Mouse (Mus musculus) intestine, embryonic 15.5 days (tissue): Measurements from ENCODE around the gene Nudt22. TPM values are rescaled to one million over a fixed set of nuclear protein-coding genes. Genes with fewer than 3 reads are reported as not detected.

Experiments used
- ATAC-seq: fragments of 200-750 bp; cut with Nextera tagmentation; 2 replicates; pipeline ENCODE4 v1.8.0; 2017; ENCODE audit warnings: moderate TSS enrichment, moderate library complexity
- H3K27ac ChIP-seq: fragments of 300-500 bp; sonication (generic); 2 replicates; pipeline ENCODE4 v1.5.1; 2015; ENCODE audit warnings: mild to moderate bottlenecking, inconsistent platforms
- H3K27me3 ChIP-seq: fragments of 300-500 bp; sonication (generic); replicated peaks from 2 replicates; pipeline ENCODE4 v1.6.1; 2015; ENCODE audit warnings: inconsistent platforms
- H3K36me3 ChIP-seq: fragments of 300-500 bp; sonication (generic); 2 replicates; pipeline ENCODE4 v1.6.1; 2015; ENCODE audit warnings: inconsistent platforms
- H3K4me1 ChIP-seq: fragments of 300-500 bp; sonication (generic); replicated peaks from 2 replicates; pipeline ENCODE4 v1.6.1; 2015; ENCODE audit warnings: inconsistent platforms
- H3K4me2 ChIP-seq: fragments of 300-500 bp; sonication (generic); replicated peaks from 2 replicates; pipeline ENCODE4 v1.6.1; 2015; ENCODE audit warnings: mild to moderate bottlenecking, inconsistent platforms
- H3K4me3 ChIP-seq: fragments of 300-500 bp; sonication (generic); replicated peaks from 2 replicates; pipeline ENCODE4 v1.5.1; 2015; ENCODE audit warnings: inconsistent platforms
- H3K9ac ChIP-seq: fragments of 300-500 bp; sonication (generic); 2 replicates; pipeline ENCODE4 v1.6.1; 2015; ENCODE audit warnings: inconsistent platforms
- H3K9me3 ChIP-seq: fragments of 300-500 bp; sonication (generic); 2 replicates; pipeline ENCODE4 v1.6.1; 2016; ENCODE audit warnings: inconsistent platforms
- WGBS: fragments of 180-500 bp; shearing (Covaris S2); methylation state at CpG from one replicate; pipeline ENCODE4 v1.1.7; 2015; 5-methylcytosine and 5-hydroxymethylcytosine counted together
- polyA plus RNA-seq: library from polyadenylated mRNA; unstranded; fragments of >200 nt; fragmentation: Nextera tagmentation; extraction: Ambion mirVana; gene quantifications from 2 replicates; pipeline ENCODE4 v1.2.1, GENCODE M21; 2015

Nudt22 gene
- 20.6 and 23.5 TPM in 2 replicates for polyA plus RNA-seq

DNA sequence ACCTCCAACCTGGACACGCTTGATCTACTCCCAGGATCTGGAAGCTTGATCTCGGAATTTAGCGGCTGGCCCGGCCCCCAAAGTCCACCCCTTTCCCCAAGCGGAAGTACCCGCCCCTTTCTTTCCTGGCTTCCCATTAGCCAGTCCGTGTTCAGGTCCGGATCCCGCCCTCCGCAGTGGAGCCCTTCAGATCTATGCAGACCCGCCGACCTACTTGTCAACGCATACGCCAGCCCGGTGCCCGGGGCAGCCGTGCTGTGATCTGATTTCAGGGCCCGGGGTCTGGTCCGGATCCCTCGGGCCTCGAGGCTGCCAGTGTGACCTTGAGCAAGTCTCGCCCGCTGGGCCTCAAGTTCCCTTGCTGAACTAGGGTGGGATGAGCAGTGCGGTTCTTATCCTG lies at the start of gene Nudt22, which contains the start of gene Trpt1:
TSS of gene Nudt22 (minus strand) at position 112 of the 400 bp plus-strand sequence.
TSS of gene Trpt1 (plus strand) at position 126 of the 400 bp plus-strand sequence.
- Histone ChIP-seq H3K9me3 (no peaks in the 10 kb centered on the region), H3K4me1 (peaks cover 36% of the 10 kb centered on the region), H3K36me3 (0 out of 2 replicates have a peak, but pooled peaks cover 3% of the 10 kb centered on the region), H3K27ac (peak within 1 kb of the TSS; percentile 76), H3K4me2 (peak within 1 kb of the TSS; percentile 91), H3K4me3 (peak within 1 kb of the TSS; percentile 64), H3K27me3 (no peaks in the 10 kb centered on the region), H3K9ac (peak within 1 kb of the TSS; percentile 75)
- ATAC-seq = peak; percentile 79
- WGBS = under 1% methylated on average over 24 of the region's 24 CpGs

DNA sequence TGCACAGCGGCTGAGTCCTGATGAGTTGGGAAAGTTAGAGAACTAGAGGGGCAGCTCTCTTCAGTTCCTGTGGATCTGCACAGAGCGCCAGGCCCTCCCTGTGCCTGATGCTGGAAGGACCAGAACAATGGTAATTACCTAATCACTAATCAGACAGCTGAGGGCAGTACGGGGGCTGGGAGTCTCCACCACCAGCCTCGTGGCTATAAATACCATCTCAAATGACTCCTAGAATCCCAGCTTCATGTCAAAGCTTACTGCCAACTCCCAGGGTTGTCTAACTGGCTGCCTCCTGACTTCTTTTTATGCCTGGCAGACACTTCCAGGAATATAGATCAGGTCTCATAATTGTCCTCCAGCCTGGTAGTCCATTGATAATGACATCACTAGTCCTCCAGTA lies 48.8 kb upstream of the Nudt22 start:
- Histone ChIP-seq H3K4me1 (0 out of 2 replicates have a peak, but pooled peaks cover 3% of the 10 kb centered on the region), H3K9me3 (no peaks in the 10 kb centered on the region), H3K4me2 (no peak overlapping the region), H3K27ac (no peak overlapping the region), H3K27me3 (no peaks in the 10 kb centered on the region), H3K36me3 (no peaks in the 10 kb centered on the region), H3K9ac (no peak overlapping the region), H3K4me3 (no peak overlapping the region)
- no peak for ATAC-seq
- 24% methylated on average over 4 of the region's 4 CpGs for WGBS

DNA sequence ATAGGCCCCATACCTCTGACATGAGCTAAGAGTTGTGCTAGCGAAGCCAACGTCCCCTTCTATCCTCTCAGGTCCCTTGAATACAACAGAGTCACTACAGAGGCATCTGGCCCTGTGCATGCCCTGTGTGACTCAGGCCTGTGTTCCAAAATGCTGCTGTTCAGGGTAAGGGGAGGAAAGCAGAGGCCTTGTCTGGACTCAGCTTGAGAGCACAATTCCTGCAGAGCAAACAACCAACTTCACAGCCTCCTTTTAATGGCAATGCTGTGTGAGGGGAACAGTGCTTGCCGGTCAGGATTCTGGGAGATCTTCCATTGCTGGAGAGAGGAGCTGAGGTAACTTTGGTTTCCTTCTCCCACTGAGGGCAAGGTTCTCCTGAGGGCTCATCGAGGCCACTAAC lies 48.4 kb upstream of the Nudt22 start:
- no peak overlapping the region for H3K4me2 ChIP-seq
- 0 out of 2 replicates have a peak, but pooled peaks cover 3% of the 10 kb centered on the region for H3K4me1 ChIP-seq
- no peaks in the 10 kb centered on the region for H3K27me3 ChIP-seq
- ATAC-seq = no peak
- WGBS = 60% methylated on average over 4 of the region's 4 CpGs
- no peak overlapping the region for H3K9ac ChIP-seq
- no peaks in the 10 kb centered on the region for H3K36me3 ChIP-seq
- H3K9me3 ChIP-seq = no peaks in the 10 kb centered on the region
- no peak overlapping the region for H3K4me3 ChIP-seq
- H3K27ac ChIP-seq = no peak overlapping the region

DNA sequence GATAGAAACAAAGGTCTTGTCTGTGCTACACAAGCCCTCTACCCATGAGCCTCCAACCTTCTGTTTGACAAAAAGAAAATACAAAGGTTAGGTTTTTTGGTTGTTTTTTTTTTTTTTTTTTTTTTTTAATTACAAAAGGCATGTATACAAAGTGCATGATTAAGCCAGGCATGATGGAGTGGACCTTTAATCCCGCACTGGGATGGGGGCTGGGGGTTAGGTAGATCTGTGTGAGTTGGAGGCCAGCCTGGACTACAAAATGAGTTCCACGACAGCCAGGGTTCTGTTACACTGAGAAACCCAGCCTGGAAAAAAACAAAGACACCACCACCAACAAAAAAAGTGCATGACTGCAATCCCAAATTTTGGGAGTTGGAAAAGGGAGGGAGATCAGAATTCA lies 45.3 kb upstream of the Nudt22 start:
- 86% methylated on average over 2 of the region's 2 CpGs for WGBS
- Histone ChIP-seq H3K9ac (no peak overlapping the region), H3K4me2 (no peak overlapping the region), H3K4me1 (peaks cover 9% of the 10 kb centered on the region; the same call in 1 of the 2 replicates), H3K4me3 (no peak overlapping the region), H3K27me3 (no peaks in the 10 kb centered on the region), H3K27ac (no peak overlapping the region), H3K9me3 (no peaks in the 10 kb centered on the region), H3K36me3 (no peaks in the 10 kb centered on the region)
- ATAC-seq = no peak

DNA sequence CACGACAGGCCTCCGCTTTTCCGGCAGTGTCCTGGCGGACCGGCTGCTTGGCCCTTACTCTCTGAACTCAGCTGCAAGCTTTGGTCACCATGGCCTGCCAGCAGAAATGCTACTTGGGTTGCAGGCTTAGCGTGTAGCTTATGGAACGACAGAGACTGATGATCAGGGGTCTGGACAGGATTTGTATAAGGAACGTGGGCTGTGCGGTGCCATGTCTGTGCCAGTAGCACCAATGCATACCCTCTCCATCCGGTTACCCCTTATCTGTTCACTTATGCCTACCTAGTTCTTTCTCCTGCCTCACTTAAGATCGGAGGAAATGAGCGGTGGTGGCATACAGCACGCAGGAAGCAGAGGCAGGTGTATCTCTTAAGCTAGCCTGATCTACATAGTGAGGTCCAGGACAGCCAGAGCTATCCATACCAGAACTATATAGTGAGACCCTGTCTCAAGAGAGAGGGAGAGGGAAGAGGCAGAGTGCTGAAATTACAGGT lies 44.8 kb upstream of the Nudt22 start:
- H3K4me3 ChIP-seq = peak overlapping the region; percentile 54
- peak overlapping the region; percentile 88 for H3K27ac ChIP-seq
- H3K27me3 ChIP-seq = no peaks in the 10 kb centered on the region
- H3K9ac ChIP-seq = peak overlapping the region; percentile 73
- ATAC-seq = peak; percentile 7; the same call in 1 of the 2 replicates
- H3K4me1 ChIP-seq = peaks cover 9% of the 10 kb centered on the region; the same call in 1 of the 2 replicates
- no peaks in the 10 kb centered on the region for H3K9me3 ChIP-seq
- H3K36me3 ChIP-seq = no peaks in the 10 kb centered on the region
- H3K4me2 ChIP-seq = peak overlapping the region; percentile 85
- WGBS = 22% methylated on average over 13 of the region's 13 CpGs

DNA sequence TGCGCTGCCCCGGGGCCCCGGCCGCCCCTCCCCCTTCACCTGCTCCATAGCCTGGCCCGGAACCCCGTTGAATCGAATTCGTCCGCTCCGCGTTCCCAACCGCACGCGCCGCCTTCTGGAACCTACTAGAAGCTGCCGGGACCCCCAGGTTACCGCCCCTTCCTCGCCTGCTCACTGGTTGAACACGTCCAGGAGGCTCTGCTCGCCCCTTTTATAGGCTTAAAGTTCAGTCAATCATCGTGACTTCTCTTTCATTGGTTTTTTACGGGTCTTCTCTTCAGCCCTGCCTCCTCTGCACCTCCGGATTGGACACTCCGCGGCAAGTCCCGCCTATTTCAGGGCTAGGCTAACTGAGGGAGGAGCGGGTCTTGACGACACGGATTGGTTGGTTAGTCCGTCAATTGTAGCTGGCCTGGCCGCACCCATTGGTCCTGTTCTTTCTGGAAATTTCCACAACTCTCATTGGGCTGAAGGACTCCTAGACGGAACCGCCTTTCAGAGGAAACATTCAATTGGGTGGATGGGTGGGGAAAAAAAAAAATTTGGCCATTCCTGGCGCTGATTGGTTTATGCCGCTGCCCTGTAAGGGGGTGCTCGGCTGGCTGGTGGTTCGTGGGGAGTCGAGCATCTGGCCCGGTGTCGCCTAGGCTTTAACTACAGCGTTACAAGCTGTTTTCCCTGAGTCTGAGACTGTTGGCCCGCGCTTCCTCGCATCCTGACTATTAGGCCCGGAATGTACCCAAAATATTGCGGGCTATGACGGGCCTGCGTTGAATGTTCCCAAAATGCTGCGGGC lies 44.1 kb upstream of the Nudt22 start, which contains the start of gene Stip1:
TSS of gene Stip1 (minus strand) at position 127 of the 796 bp plus-strand sequence.
- Histone ChIP-seq H3K36me3 (peaks cover 3% of the 10 kb centered on the region), H3K4me3 (peak within 1 kb of the TSS; percentile 97), H3K9ac (peak within 1 kb of the TSS; percentile 91), H3K9me3 (no peaks in the 10 kb centered on the region), H3K27me3 (no peaks in the 10 kb centered on the region), H3K27ac (peak within 1 kb of the TSS; percentile 89), H3K4me2 (peak within 1 kb of the TSS; percentile 85), H3K4me1 (peaks cover 9% of the 10 kb centered on the region; the same call in 1 of the 2 replicates)
- peak; percentile 99 for ATAC-seq
- WGBS = under 1% methylated on average over 49 of the region's 49 CpGs

DNA sequence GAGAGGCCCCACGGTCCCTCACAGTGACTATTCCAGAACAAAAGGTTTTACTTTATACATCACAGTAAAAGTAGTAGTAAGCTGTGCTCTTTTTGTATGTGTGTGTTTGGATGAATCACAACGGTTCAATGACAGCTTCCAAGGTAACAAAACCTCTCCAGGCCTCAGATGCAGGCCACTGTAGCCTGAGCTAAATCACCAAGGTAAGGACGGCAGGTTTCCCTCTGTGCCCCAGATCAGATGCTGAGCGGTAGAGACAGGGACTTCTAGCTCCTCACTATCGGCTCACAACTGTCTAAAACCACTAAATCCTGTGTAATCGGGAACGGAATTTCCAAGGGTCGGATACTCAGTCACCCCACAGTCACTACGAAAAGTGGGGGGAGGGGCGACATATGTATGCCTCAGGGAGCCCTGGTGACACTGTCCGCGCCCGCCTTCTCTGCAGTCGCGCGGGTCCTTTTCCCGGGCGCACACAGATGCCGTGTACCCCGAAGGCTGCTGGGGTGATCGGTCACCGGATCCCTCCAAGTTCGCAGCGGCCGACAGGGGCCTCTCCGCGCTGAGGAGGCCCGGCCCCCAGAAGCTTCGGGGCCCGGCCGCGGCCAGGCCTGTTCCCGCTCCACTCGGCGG lies 43.3 kb upstream of the Nudt22 start:
- peak overlapping the region; percentile 97 for H3K4me3 ChIP-seq
- H3K9me3 ChIP-seq = no peaks in the 10 kb centered on the region
- H3K36me3 ChIP-seq = peaks cover 3% of the 10 kb centered on the region
- peak overlapping the region; percentile 63 for H3K4me2 ChIP-seq
- peak overlapping the region; percentile 89 for H3K27ac ChIP-seq
- 1% methylated on average over 35 of the region's 35 CpGs for WGBS
- H3K9ac ChIP-seq = peak overlapping the region; percentile 91
- peaks cover 9% of the 10 kb centered on the region; the same call in 1 of the 2 replicates for H3K4me1 ChIP-seq
- no peaks in the 10 kb centered on the region for H3K27me3 ChIP-seq
- peak; percentile 24 for ATAC-seq

DNA sequence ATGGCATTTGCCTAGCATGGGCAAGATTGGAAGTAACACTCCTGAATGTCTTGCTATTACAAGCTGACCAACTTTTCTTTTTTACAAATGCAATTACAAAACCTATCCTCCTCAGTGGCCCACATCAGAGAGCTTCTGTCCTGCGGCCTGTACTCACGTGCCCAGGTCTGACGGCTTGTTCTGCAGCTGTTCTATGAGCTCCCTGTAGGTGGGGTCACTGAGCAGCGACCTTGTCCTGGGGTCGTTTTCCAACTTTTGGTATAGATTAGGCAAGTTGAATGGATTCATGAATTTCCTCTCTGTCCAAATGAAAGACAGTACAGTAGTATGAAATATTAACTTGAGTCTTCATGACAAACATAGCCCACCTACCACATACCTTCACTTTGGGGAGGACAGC lies 38.1 kb upstream of the Nudt22 start:
- Histone ChIP-seq H3K4me1 (peaks cover 5% of the 10 kb centered on the region; the same call in 1 of the 2 replicates), H3K27me3 (no peaks in the 10 kb centered on the region), H3K4me2 (no peak overlapping the region), H3K9ac (no peak overlapping the region), H3K9me3 (no peaks in the 10 kb centered on the region), H3K4me3 (no peak overlapping the region), H3K27ac (no peak overlapping the region), H3K36me3 (peaks cover 37% of the 10 kb centered on the region)
- WGBS = 92% methylated on average over 5 of the region's 5 CpGs
- no peak for ATAC-seq

DNA sequence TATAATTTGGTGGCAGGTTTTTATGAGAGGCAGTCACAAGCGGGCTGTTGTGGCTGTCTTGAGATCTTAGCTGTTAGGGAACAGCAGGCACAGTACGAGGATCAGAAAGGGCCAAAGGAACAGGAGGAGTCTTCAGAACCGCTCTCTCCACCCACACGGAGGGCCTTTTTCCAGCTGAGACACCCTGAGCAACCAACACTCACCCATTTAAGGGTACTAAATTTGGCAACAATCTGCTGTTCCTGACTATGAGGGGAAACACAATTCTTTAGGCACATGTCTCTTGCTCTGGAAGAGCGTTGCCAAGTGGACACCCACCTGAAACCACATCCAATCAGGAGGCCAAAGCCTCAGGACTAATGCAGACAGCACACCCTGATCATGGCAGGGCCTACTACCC lies 33.6 kb upstream of the Nudt22 start:
- no peak for ATAC-seq
- H3K27me3 ChIP-seq = no peaks in the 10 kb centered on the region
- H3K36me3 ChIP-seq = peaks cover 61% of the 10 kb centered on the region
- H3K9ac ChIP-seq = no peak overlapping the region
- H3K27ac ChIP-seq = no peak overlapping the region
- no peak overlapping the region for H3K4me2 ChIP-seq
- 93% methylated on average over 5 of the region's 5 CpGs for WGBS
- H3K9me3 ChIP-seq = no peaks in the 10 kb centered on the region
- no peak overlapping the region for H3K4me3 ChIP-seq
- H3K4me1 ChIP-seq = no peaks in the 10 kb centered on the region

DNA sequence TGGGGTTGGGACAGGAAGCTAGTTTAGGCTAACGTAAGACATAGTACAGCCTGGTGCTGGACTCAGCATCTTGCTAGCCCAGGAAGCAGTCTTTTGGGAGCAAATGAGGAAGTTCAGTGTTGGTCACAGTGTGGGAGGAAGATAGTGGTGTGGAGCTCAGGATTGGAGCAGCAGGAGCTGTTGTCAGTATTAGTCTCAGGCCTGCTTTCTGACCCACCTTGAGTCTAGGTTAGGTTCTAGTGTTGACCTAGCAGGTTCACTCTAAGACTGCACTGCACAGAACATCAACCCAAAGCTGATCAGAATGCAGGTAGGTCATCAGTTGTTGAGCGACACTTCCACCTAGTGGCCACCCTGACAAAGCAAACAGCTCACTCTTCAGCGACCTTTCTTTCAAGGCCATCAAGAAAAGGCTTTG lies 24.3 kb upstream of the Nudt22 start:
- Histone ChIP-seq H3K36me3 (peaks cover 39% of the 10 kb centered on the region), H3K4me2 (no peak overlapping the region), H3K27me3 (no peaks in the 10 kb centered on the region), H3K4me1 (no peaks in the 10 kb centered on the region), H3K27ac (no peak overlapping the region), H3K9me3 (no peaks in the 10 kb centered on the region), H3K9ac (no peak overlapping the region), H3K4me3 (no peak overlapping the region)
- ATAC-seq = peak; percentile 72
- WGBS = 39% methylated on average over 3 of the region's 3 CpGs

DNA sequence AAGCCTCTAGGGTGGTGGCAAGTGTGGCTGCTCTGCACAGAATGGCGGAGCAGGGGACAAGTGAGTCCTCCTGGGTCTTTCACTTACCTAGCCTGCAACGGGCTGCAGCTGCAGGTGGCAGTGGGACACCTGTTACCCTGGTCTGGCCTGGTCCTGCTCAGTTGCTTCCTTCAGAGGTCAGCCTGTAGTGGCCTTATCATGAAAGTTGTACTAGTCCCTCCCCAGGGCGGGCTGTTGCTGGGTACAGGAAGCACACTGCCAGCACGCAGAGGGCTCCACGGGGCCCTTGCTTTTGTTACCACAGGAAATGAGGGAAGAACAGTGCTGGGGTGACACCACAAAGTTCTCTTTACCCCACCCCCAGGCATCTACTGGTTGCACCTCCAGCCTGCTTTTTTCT lies 23.3 kb upstream of the Nudt22 start, which contains the start of gene Fermt3:
TSS of gene Fermt3 (minus strand) at position 279 of the 400 bp plus-strand sequence.
- no peaks in the 10 kb centered on the region for H3K27me3 ChIP-seq
- 74% methylated on average over 5 of the region's 5 CpGs for WGBS
- H3K4me1 ChIP-seq = no peaks in the 10 kb centered on the region
- no peak within 1 kb of the TSS for H3K9ac ChIP-seq
- peak; percentile 75 for ATAC-seq
- peaks cover 30% of the 10 kb centered on the region for H3K36me3 ChIP-seq
- H3K27ac ChIP-seq = 0 out of 2 replicates have a peak within 1 kb of the TSS, but pooled peaks have one; percentile 7
- no peak within 1 kb of the TSS for H3K4me3 ChIP-seq
- no peaks in the 10 kb centered on the region for H3K9me3 ChIP-seq
- no peak within 1 kb of the TSS for H3K4me2 ChIP-seq

DNA sequence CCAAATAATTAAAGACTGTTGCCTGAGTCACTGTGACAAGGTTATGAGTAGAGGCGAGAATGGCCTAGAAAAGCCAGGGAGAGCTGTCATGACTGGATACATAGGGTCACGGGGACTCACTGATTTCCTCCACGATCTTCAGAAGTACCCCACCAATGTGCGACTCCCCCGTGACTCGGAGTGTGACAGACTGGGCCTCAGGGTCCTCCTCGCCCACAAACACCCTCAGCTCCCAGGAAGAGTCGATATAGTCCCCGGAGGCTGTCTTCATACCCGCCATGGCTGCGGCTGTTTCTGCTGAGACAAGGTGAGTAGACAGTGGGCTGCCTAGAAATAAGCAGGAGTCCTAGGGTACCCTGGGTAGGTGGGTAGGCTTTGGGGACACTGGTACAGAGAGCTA lies 22.6 kb upstream of the Nudt22 start:
- H3K9me3 ChIP-seq = no peaks in the 10 kb centered on the region
- ATAC-seq = no peak
- H3K36me3 ChIP-seq = peaks cover 27% of the 10 kb centered on the region
- no peak overlapping the region for H3K27ac ChIP-seq
- no peaks in the 10 kb centered on the region for H3K27me3 ChIP-seq
- no peak overlapping the region for H3K4me2 ChIP-seq
- no peaks in the 10 kb centered on the region for H3K4me1 ChIP-seq
- H3K4me3 ChIP-seq = no peak overlapping the region
- H3K9ac ChIP-seq = no peak overlapping the region
- 89% methylated on average over 11 of the region's 11 CpGs for WGBS
